In the genomic region with DNA sequence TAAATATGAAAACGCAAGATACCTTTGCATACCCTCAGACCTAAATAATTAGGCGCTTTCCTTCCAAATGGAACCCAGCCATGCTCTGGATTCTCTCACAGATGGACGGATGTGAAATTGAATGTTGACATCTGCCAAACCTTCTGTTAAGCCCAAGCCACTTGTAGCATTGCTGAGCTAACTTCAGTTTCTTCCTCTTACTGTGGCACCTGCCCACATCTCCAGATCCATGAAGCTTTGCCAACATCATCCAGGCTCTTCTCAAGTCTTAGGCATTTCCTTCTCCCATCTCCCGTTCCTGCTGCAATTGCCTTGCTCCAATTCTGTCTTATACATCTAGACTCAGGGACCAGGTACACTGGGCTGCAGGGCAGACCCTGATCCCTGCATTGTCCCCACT, we compare ENCODE assay signal across 22 mouse cellular contexts. TPM values are rescaled to one million over a fixed set of nuclear protein-coding genes. Genes with fewer than 3 reads are reported as not detected.
DNase-seq lines count a peak whose midpoint lies in the region; ATAC-seq and TF ChIP-seq lines count a peak whose summit lies in the region.
"Had no signal": no experiment of that assay in that cellular context is flagged by ENCODE, and none has a peak within 500 bp of the region (broad histone marks: within the 10 kb centered on the region; RNA-seq: fewer than 3 reads in every experiment).

No protein-coding gene starts in this region.

- no peak overlapping the region for H3K27ac ChIP-seq in midbrain, postnatal 0 days (ENCODE audit: low read depth, low read length)
- no peak overlapping the region for H3K27ac ChIP-seq in midbrain, embryonic 15.5 days
- H3K27ac ChIP-seq: gastrocnemius, adult 2 months; heart, embryonic 13.5 days; hindbrain, embryonic 15.5 days; liver, embryonic 13.5 days; lung, embryonic 15.5 days; stomach, embryonic 15.5 days had no signal

- TF ChIP-seq CTCF in midbrain, postnatal 0 days (IDR thresholded peaks at IDR 0.05): no peak

- H3K9ac ChIP-seq in midbrain, postnatal 0 days (replicated peaks; ENCODE audit: low read length, poor library complexity, severe bottlenecking): no peak overlapping the region
- H3K9ac ChIP-seq in midbrain, embryonic 15.5 days: no peak overlapping the region
- H3K9ac ChIP-seq: heart, embryonic 13.5 days; hindbrain, embryonic 15.5 days; liver, embryonic 13.5 days; lung, embryonic 15.5 days; stomach, embryonic 15.5 days had no signal

- no peaks in the 10 kb centered on the region for H3K4me1 ChIP-seq in midbrain, postnatal 0 days (ENCODE audit: insufficient read depth, low read length)
- no peaks in the 10 kb centered on the region for H3K4me1 ChIP-seq in midbrain, embryonic 15.5 days
- H3K4me1 ChIP-seq: heart, embryonic 13.5 days; hindbrain, embryonic 15.5 days; liver, embryonic 13.5 days; stomach, embryonic 15.5 days had no signal

- H3K4me2 ChIP-seq in midbrain, postnatal 0 days (ENCODE audit: low read depth, low read length, poor library complexity, severe bottlenecking): no peak overlapping the region
- no peak overlapping the region for H3K4me2 ChIP-seq in midbrain, embryonic 15.5 days
- H3K4me2 ChIP-seq: heart, embryonic 13.5 days; hindbrain, embryonic 15.5 days; liver, embryonic 13.5 days; lung, embryonic 15.5 days; stomach, embryonic 15.5 days had no signal

- H3K4me3 ChIP-seq in midbrain, postnatal 0 days (ENCODE audit: low read depth, low read length): no peak overlapping the region
- H3K4me3 ChIP-seq in midbrain, embryonic 15.5 days: no peak overlapping the region
- H3K4me3 ChIP-seq: gastrocnemius, adult 2 months; heart, embryonic 13.5 days; hindbrain, embryonic 15.5 days; liver, embryonic 13.5 days; lung, embryonic 15.5 days; stomach, embryonic 15.5 days had no signal

- no peaks in the 10 kb centered on the region for H3K27me3 ChIP-seq in midbrain, postnatal 0 days (ENCODE audit: insufficient read depth, low read length)
- H3K27me3 ChIP-seq in midbrain, embryonic 15.5 days (replicated peaks): no peaks in the 10 kb centered on the region
- H3K27me3 ChIP-seq: lung, embryonic 15.5 days; stomach, embryonic 15.5 days had no signal

- DNase-seq in cerebellum, postnatal 10 days: peak; percentile 66 to 69
- DNase-seq in cerebellum, adult 9-11 months: no peak
- DNase-seq in layer of hippocampus, adult 11-12 months (ENCODE audit: low spot score): peak; percentile 44
- DNase-seq in layer of hippocampus, postnatal 25 days (ENCODE audit: extremely low spot score in 1 of 2, low spot score in 1 of 2): no peak
- peak; percentile 19 for DNase-seq in midbrain, postnatal 0 days (ENCODE audit: low spot score)
- DNase-seq in right cerebral cortex, postnatal 25 days: peak; percentile 40
- no peak for DNase-seq in retina, embryonic 14.5 days (ENCODE audit: low spot score)
- DNase-seq: adrenal gland, adult 8-10 months; cerebellum, adult 11 months; gastrocnemius, adult 2 months; heart, postnatal 36 days; liver, embryonic 13.5 days; lung, postnatal 4 days; retina, postnatal 1 day had no signal

- 83% methylated on average over 4 of the region's 4 CpGs for WGBS in midbrain, postnatal 0 days
- 87% methylated on average over 4 of the region's 4 CpGs for WGBS in midbrain, embryonic 15.5 days

- no peaks in the 10 kb centered on the region for H3K9me3 ChIP-seq in midbrain, postnatal 0 days (ENCODE audit: low read length)
- H3K9me3 ChIP-seq in midbrain, embryonic 15.5 days: no peaks in the 10 kb centered on the region
- H3K9me3 ChIP-seq: heart, embryonic 13.5 days; hindbrain, embryonic 15.5 days; liver, embryonic 13.5 days; lung, embryonic 15.5 days; stomach, embryonic 15.5 days had no signal

- ATAC-seq in midbrain, postnatal 0 days (ENCODE audit: low FRiP score): no peak
- no peak for ATAC-seq in midbrain, embryonic 15.5 days (replicated peaks)
- ATAC-seq: CD4-positive, CD25-positive, alpha-beta regulatory T cell, adult 4 months; intestine, postnatal 0 days; Patski had no signal

- H3K36me3 ChIP-seq in midbrain, postnatal 0 days (ENCODE audit: insufficient read depth, low read length): no peaks in the 10 kb centered on the region
- no peaks in the 10 kb centered on the region for H3K36me3 ChIP-seq in midbrain, embryonic 15.5 days (replicated peaks)
- H3K36me3 ChIP-seq: heart, embryonic 13.5 days; hindbrain, embryonic 15.5 days; liver, embryonic 13.5 days; lung, embryonic 15.5 days; stomach, embryonic 15.5 days had no signal

RNA-seq across cellular contexts. Expression of a gene that starts 6.8 kb away (rescaled TPM):
- 100 to 1,000 TPM in 1 of 2 experiments, 10 to 100 TPM in 1; 62.7 to 109 TPM for total RNA-seq in layer of hippocampus, postnatal 25 days (2021)
- total RNA-seq in midbrain, postnatal 0 days (2014; rRNA removed): 42.6 and 50.9 TPM in 2 replicates
- 16.8 and 17.3 TPM in 2 replicates for polyA plus RNA-seq in midbrain, postnatal 0 days (2015; fragmentation: Nextera tagmentation; extraction: Ambion mirVana)
- polyA plus RNA-seq in midbrain, embryonic 15.5 days (2015; fragmentation: Nextera tagmentation; extraction: Ambion mirVana): 8.2 and 9.0 TPM in 2 replicates
- polyA plus RNA-seq: CD4-positive, CD25-positive, alpha-beta regulatory T cell, adult 4 months had no signal

Comparison
In these comparisons a context has a peak if more than half of its experiments do, and no peak if none do; other contexts are left out.
1. DNase-seq: peak in cerebellum, postnatal 10 days (2 of 2), layer of hippocampus, adult 11-12 months (single experiment), midbrain, postnatal 0 days (single experiment) and right cerebral cortex, postnatal 25 days (single experiment); none in cerebellum, adult 9-11 months (single experiment), layer of hippocampus, postnatal 25 days (0 of 2) and retina, embryonic 14.5 days (single experiment).